22 mouse cellular contexts compared by ENCODE assay signal in genomic region chrX:17213515-17213914, GRCm38 (mm10).
"Had no signal": no experiment of that assay in that cellular context is flagged by ENCODE, and none has a peak within 500 bp of the region (broad histone marks: within the 10 kb centered on the region; RNA-seq: fewer than 3 reads in every experiment).

No protein-coding gene starts in this region.

- DNase-seq: liver, postnatal 0 days; lung, adult 2 months; lung, postnatal 14 days; lung, postnatal 36 days; retina, postnatal 1 day; right cerebral cortex, postnatal 25 days; right cerebral cortex, postnatal 4 days; spleen, adult 18-20 months; thymus, adult 2 months; thymus, postnatal 25 days; thymus, postnatal 4 days had no signal

- H3K4me2 ChIP-seq: liver, embryonic 15.5 days; lung, embryonic 15.5 days; midbrain, embryonic 11.5 days; midbrain, embryonic 13.5 days; midbrain, embryonic 15.5 days; neural tube, embryonic 13.5 days; neural tube, embryonic 15.5 days had no signal

- H3K9ac ChIP-seq: liver, embryonic 15.5 days; liver, postnatal 0 days; lung, embryonic 15.5 days; midbrain, embryonic 13.5 days; midbrain, embryonic 15.5 days; neural tube, embryonic 13.5 days; neural tube, embryonic 15.5 days had no signal

- H3K4me1 ChIP-seq: liver, embryonic 15.5 days; lung, embryonic 15.5 days; megakaryocyte, embryonic 14.5 days; midbrain, embryonic 13.5 days; midbrain, embryonic 15.5 days; neural tube, embryonic 13.5 days; neural tube, embryonic 15.5 days had no signal

- H3K27ac ChIP-seq: liver, embryonic 15.5 days; lung, embryonic 15.5 days; macrophage; midbrain, embryonic 13.5 days; midbrain, embryonic 15.5 days; neural tube, embryonic 13.5 days; neural tube, embryonic 15.5 days had no signal

- H3K9me3 ChIP-seq: liver, embryonic 15.5 days; lung, embryonic 15.5 days; megakaryocyte, embryonic 14.5 days; midbrain, embryonic 13.5 days; midbrain, embryonic 15.5 days; neural tube, embryonic 13.5 days; neural tube, embryonic 15.5 days had no signal

- H3K4me3 ChIP-seq: liver, embryonic 15.5 days; lung, embryonic 15.5 days; megakaryocyte, embryonic 14.5 days; midbrain, embryonic 13.5 days; midbrain, embryonic 15.5 days; myocyte; neural tube, embryonic 13.5 days; neural tube, embryonic 15.5 days had no signal

- H3K36me3 ChIP-seq: liver, embryonic 15.5 days; lung, embryonic 15.5 days; midbrain, embryonic 13.5 days; midbrain, embryonic 15.5 days; neural tube, embryonic 13.5 days; neural tube, embryonic 15.5 days had no signal

- H3K27me3 ChIP-seq: liver, embryonic 15.5 days; lung, embryonic 15.5 days; megakaryocyte, embryonic 14.5 days; midbrain, embryonic 13.5 days; midbrain, embryonic 15.5 days; neural tube, embryonic 13.5 days; neural tube, embryonic 15.5 days had no signal

- ATAC-seq: liver, postnatal 0 days; lung, postnatal 0 days; midbrain, embryonic 13.5 days; midbrain, embryonic 15.5 days had no signal
